Mouse (Mus musculus) embryonic stem cell, embryonic (primary cell): ENCODE results near the gene Kcnmb3.

Experiments
- CTCF ChIA-PET, 4 experiments: fragments of 300-600 bp in 2 of 4; fragments of 350-600 bp in 2 of 4; sonication (Branson Sonifier 250); formaldehyde crosslinking; loops; one replicate each; lab custom pipeline; 2022; ENCODE audit warnings: inconsistent platforms in 2 of 4; lab: Charles Lee
- POLR2A ChIA-PET, 4 experiments: fragments of 300-600 bp in 2 of 4; fragments of 350-600 bp in 2 of 4; sonication (Branson Sonifier 250); formaldehyde crosslinking; loops; one replicate each; lab custom pipeline; 2022; ENCODE audit warnings: antibody characterized with exemption in 4 of 4, inconsistent platforms in 1 of 4; lab: Charles Lee

The Kcnmb3 gene

DNA sequence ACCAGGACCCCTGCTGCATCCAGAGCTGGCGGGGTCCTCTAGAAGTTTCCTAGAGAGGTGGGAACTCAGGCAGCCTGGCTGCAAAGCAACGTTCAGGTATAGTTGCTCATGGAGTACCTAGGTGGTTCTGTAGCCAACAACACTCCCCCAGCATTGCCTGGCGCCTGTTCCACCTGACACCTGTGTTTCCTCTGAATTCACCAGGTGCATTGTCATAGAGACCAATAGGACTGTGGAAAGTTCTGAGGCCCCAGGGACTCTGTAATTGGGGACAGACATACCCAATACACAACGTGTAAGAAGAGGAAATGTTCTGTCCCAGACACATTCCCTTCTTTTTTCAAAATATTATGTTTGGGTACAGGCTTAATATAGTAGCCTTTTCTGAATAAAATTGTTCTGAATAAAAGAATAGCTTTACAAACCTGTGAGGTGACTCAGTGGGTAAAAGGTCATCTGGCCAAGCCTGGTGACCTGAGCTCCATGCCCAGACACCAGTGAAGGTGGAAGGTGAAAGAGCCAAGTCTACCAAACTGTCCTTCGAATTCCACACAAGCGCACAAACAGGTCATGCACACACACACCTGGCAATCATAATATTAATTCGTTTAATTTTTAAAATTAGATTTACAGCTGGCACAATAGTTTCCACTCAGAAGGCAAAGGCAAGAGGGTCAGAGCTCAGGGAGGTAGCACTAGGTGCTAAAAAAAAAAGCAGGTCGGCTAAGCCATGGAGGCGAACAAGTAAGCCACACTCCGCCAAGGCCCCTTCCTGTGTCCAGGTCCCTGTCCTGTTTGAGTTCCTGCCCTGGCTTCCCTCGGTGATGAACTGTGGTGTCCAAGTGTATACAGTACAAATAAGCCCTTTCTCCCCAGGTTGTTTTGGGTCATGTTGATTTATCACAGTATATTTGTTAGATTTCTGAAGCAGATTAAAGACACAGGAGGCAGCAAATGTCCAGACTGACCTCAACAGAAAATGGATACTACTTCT is at the start of gene Kcnmb3:
Kcnmb3 (minus strand) TSS at position 135 of the 994 bp plus-strand sequence.
- CTCF ChIA-PET: interaction anchor here in 2 of 4 experiments (0.6 to 1.9 kb wide), 3 partner anchors 11 to 136 kb away, joined by 3 to 4 read pairs (median 3); no protein-coding TSS in a partner anchor
- POLR2A ChIA-PET: interaction anchor here in 1 of 4 experiments (0.8 kb wide), 1 partner anchor 413 kb away, joined by 3 read pairs; no protein-coding TSS in a partner anchor

GRCm38 (mm10) chr3:32538091-32538490 is 46.1 kb upstream of the Kcnmb3 start:
- POLR2A ChIA-PET: interaction anchor here in 2 of 4 experiments (1.1 to 2.0 kb wide), 5 partner anchors 9 to 170 kb away, joined by 4 to 8 read pairs (median 6); partner anchors contain the start of gene Mfn1 (in 2 of the 2)
- CTCF ChIA-PET: interaction anchor here in 1 of 4 experiments (0.5 kb wide), 1 partner anchor 1732 kb away, joined by 3 read pairs; no protein-coding TSS in a partner anchor

GRCm38 (mm10) chr3:32537556-32537955 is 45.5 kb upstream of the Kcnmb3 start:
- ChIA-PET CTCF (interaction anchor here in 1 of 4 experiments (0.6 kb wide), 1 partner anchor 168 kb away, joined by 3 read pairs; the partner anchor contains the start of gene Actl6a), POLR2A (interaction anchor here in 2 of 4 experiments (0.5 to 2.0 kb wide), 7 partner anchors 8 to 171 kb away, joined by 3 to 9 read pairs (median 6); partner anchors contain the start of gene Mfn1 (in 2 of the 2))

GRCm38 (mm10) chr3:32535692-32536091 is 43.7 kb upstream of the Kcnmb3 start:
- ChIA-PET CTCF (interaction anchor here in 1 of 4 experiments (0.6 kb wide), 1 partner anchor 218 kb away, joined by 6 read pairs; no protein-coding TSS in a partner anchor), POLR2A (interaction anchor here in 1 of 4 experiments (1.4 to 1.8 kb wide), 2 partner anchors 10 to 12 kb away, joined by 3 to 9 read pairs; no protein-coding TSS in a partner anchor)

DNA sequence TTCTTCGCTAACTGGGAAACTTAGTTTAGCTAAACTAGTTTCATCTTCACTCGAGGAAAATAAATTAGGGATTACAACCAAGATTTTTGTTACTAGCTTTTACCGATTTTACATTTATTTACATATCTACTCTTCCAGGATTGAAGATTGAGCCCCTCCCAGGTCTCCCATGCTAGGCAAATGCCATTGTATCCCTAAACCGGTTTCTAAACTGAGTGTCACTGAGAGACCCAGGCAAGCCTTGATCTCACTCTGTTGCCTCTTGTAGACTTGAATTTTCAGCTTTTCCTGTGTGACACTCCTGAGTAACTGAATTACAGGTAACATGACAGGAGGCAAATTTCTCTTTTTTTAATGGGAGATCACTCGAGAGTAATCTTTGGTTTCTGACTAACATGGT is 38.0 kb upstream of the Kcnmb3 start:
- POLR2A ChIA-PET: interaction anchor here (0.7 to 2.9 kb wide), 33 partner anchors 8 to 207 kb away, joined by 3 to 18 read pairs (median 5); partner anchors contain the start of genes Zfp639 (in 2 of the 4), Mrpl47 (in 1 of the 4), Ndufb5 (in 1 of the 4) and Pik3ca (in 1 of the 4)
- CTCF ChIA-PET: interaction anchor here in 3 of 4 experiments (0.5 to 1.0 kb wide), 4 partner anchors 24 to 1391 kb away, joined by 3 to 4 read pairs (median 4); no protein-coding TSS in a partner anchor

DNA sequence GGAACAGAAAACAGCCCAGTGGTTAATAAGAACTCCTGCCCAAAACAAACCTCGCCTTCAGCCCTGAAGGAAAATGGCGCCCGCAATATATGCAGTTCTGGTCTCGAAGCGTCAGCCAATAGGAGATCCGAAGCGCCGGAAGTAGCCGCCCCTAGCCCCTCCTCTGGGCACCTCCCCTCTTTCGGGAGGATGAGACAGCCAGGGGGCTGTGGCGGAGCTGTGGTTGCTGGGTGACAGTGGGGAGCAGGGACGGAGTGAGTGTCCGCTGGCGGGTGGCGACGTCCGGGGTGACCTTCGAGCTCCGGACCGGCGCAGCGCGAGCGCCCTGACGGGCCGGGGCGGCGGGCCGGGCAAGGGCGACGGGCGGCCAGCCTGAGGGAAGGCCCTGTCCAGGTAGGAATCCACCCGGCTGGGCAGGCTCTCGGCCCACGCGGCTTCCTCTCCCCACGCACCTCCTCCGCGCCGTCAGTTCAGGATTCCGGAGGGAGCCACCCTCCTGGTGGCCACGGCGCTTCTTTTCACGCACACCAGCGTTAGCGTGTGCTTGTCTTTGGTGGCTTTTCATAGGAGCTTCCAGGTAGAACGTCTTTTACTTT is 37.4 kb upstream of the Kcnmb3 start, which contains the start of gene Mfn1:
Mfn1 (plus strand) TSS at position 163 of the 596 bp plus-strand sequence.
- CTCF ChIA-PET: interaction anchor here (0.5 to 1.0 kb wide), 12 partner anchors 18 to 1390 kb away, joined by 3 to 4 read pairs (median 3); no protein-coding TSS in a partner anchor
- POLR2A ChIA-PET: interaction anchor here (0.5 to 2.9 kb wide), 53 partner anchors 8 to 1524 kb away, joined by 3 to 18 read pairs (median 4); partner anchors contain the start of genes Zfp639 (in 2 of the 4), Actl6a (in 1 of the 4), Gnb4 (in 1 of the 4) and Mrpl47 (in 1 of the 4)

DNA sequence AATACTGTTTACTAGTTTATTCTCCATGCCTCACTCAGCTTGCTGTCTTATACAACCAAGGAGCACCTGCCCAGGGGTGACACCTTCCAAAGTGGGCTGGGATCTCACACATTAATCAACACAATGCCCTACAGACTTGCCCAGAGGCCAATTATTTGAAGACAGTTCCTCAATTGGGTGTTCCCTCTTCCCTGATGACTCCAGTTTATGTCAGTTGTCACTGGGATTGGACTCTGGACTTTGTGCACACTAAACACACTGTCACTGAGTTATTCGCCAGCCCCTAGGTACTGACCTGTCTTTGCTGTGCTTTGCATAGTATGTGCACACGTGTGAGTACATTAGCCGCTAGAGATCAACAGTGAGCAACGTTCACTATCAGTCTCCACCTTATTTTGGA is 35.1 kb upstream of the Kcnmb3 start:
- ChIA-PET POLR2A (no interaction called here), CTCF (no interaction called here)

DNA sequence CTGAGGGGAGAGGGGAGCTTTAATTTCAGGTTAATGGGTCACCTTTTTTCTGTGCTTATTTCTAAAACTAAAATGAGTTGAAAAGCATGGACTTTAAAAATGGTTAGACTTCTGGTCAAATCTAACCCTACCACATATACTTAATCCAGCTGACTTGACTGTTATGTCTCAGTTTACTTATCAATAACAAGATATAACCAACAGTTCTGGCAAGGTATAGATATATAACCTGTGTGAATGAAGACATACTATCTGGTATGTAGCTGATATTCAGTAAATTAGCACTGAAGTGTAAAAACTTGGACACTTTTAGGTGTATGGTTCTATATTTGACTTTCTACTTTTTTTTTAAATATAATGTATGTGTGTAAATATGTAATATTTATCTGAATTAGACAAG is 21.5 kb upstream of the Kcnmb3 start:
- ChIA-PET POLR2A (interaction anchor here in 3 of 4 experiments (0.6 to 2.0 kb wide), 10 partner anchors 10 to 304 kb away, joined by 3 to 14 read pairs (median 4); partner anchors contain the start of gene Mfn1 (in 2 of the 3)), CTCF (no interaction called here)

- ChIA-PET POLR2A (interaction anchor here in 3 of 4 experiments (0.5 to 2.1 kb wide), 9 partner anchors 11 to 195 kb away, joined by 3 to 14 read pairs (median 4); partner anchors contain the start of gene Mfn1 (in 1 of the 3)), CTCF (no interaction called here)
Observed at GRCm38 (mm10) chr3:32512686-32513284, 20.8 kb upstream of the Kcnmb3 start.

DNA sequence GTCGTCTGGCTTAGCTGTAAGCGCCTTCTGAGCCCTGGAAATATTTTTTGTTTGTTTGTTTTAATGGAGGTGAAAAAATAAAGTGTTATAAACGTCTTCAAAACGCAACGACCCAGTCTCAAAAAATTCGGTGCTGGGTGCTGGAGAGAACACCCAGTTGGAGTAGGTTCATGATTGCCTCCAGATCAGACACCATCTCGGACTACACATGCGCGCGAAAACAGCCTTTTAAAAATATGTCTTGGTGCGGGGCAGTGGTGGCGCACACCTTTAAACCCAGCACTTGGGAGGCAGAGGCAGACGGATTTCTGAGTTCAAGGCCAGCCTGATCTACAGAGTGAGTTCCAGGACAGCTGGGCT is 19.1 kb upstream of the Kcnmb3 start:
- ChIA-PET POLR2A (interaction anchor here in 3 of 4 experiments (0.9 to 3.2 kb wide), 8 partner anchors 18 to 197 kb away, joined by 3 to 17 read pairs (median 3); partner anchors contain the start of genes Mfn1 (in 2 of the 3) and Gnb4 (in 1 of the 3)), CTCF (interaction anchor here in 1 of 4 experiments (0.5 to 3.6 kb wide), 3 partner anchors 18 to 131 kb away, joined by 3 to 21 read pairs (median 5); partner anchors contain the start of gene Mfn1)

DNA sequence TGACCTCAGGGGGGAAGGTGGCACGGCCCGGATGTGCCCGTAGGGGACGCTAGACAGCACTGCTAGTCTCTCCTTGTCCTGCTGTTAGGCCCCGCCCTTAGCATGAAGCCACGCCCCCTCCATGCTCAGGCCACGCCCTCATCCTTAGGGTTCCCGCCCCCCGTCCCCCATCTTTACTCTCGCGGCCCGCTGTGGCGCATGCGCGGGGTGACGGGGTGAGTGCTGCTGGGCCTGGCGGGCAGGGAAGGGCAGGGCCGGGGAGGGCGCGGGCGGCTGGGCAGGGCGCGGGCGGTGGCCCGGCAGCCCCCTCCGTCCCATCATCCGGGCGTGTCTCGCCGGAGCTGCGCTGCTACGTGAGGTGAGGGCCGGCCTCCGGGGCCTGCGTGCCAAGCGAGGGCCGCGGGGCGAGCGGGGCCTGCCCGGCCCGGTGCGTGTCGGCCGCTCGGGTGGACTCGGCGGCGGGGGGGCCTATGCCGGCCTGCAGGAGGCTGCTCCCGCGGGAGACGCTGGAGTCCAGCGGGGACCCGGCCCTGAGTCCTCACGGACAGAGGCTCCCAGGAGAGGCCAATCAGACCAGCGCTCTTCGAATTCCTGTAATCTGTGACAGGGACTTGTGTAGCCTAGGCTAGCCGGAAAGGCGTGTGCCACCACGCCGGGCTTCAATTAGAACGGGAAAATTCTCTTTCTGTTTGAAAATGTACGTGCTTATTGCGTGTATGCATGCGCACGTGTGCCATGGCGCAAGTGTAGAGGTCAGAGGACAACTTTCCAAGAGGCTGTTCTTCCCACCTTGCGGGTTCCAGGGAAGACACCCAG is 18.6 kb upstream of the Kcnmb3 start:
- CTCF ChIA-PET: interaction anchor here in 3 of 4 experiments (0.5 to 3.6 kb wide), 5 partner anchors 19 to 177 kb away, joined by 3 to 21 read pairs (median 5); partner anchors contain the start of gene Mfn1 (in 1 of the 3)
- POLR2A ChIA-PET: interaction anchor here in 3 of 4 experiments (0.6 to 3.2 kb wide), 11 partner anchors 11 to 198 kb away, joined by 3 to 17 read pairs (median 3); partner anchors contain the start of genes Mfn1 (in 2 of the 3) and Pik3ca (in 1 of the 3)

GRCm38 (mm10) chr3:32509496-32510374 is 17.7 kb upstream of the Kcnmb3 start, which contains the start of gene Zfp639:
Gene Zfp639, plus strand, starts transcription at chr3:32510259.
- ChIA-PET CTCF (interaction anchor here (0.6 to 3.6 kb wide), 14 partner anchors 15 to 719 kb away, joined by 3 to 21 read pairs (median 6); no protein-coding TSS in a partner anchor), POLR2A (interaction anchor here (0.6 to 3.2 kb wide), 22 partner anchors 10 to 176 kb away, joined by 3 to 17 read pairs (median 3); partner anchors contain the start of genes Mfn1 (in 3 of the 4) and Pik3ca (in 1 of the 4))

- ChIA-PET POLR2A (interaction anchor here (0.5 to 3.1 kb wide), 21 partner anchors 14 to 1288 kb away, joined by 3 to 13 read pairs (median 3); partner anchors contain the start of gene Mfn1 (in 2 of the 4)), CTCF (interaction anchor here (0.5 to 3.6 kb wide), 15 partner anchors 13 to 718 kb away, joined by 3 to 21 read pairs (median 6); no protein-coding TSS in a partner anchor)
Observed at GRCm38 (mm10) chr3:32508666-32509324, 16.8 kb upstream of the Kcnmb3 start.
